Comparison of ENCODE assay signal across 8 mouse cellular contexts in genomic region chr9:78521689-78522088, GRCm38 (mm10). TPM values are rescaled to one million over a fixed set of nuclear protein-coding genes. Genes with fewer than 3 reads are reported as not detected.
DNase-seq lines count a peak whose midpoint lies in the region; ATAC-seq and TF ChIP-seq lines count a peak whose summit lies in the region.

No protein-coding gene starts in this region.

- H3K4me2 ChIP-seq in heart, embryonic 13.5 days: peak overlapping the region; percentile 83

- peak; percentile 44 for TF ChIP-seq CTCF in gastrocnemius, adult 2 months (IDR thresholded peaks at IDR 0.05)
- TF ChIP-seq CTCF in bone marrow, adult 2 months (IDR thresholded peaks at IDR 0.05; ENCODE audit: control insufficient read depth, insufficient read depth, low read length): peak; percentile 36

- H3K4me3 ChIP-seq in gastrocnemius, adult 2 months: peak overlapping the region; percentile 61
- peak overlapping the region; percentile 3 for H3K4me3 ChIP-seq in bone marrow, adult 2 months (replicated peaks; ENCODE audit: control insufficient read depth, low read depth, low read length)
- H3K4me3 ChIP-seq in heart, embryonic 13.5 days: peak overlapping the region; percentile 56
- peak overlapping the region; percentile 65 for H3K4me3 ChIP-seq in megakaryocyte, embryonic 14.5 days (replicated peaks)

- H3K9me3 ChIP-seq in heart, embryonic 13.5 days: no peaks in the 10 kb centered on the region
- H3K9me3 ChIP-seq in megakaryocyte, embryonic 14.5 days: peaks cover 3% of the 10 kb centered on the region; the same call in 1 of the 2 replicates

- ATAC-seq in heart, embryonic 13.5 days (ENCODE audit: extremely low read depth, insufficient number of reproducible peaks, low FRiP score, low TSS enrichment): no peak

- intact Hi-C loops in gastrocnemius, adult 2 months (cut with DNase I): no loop called here

- TF ChIP-seq POLR2A in bone marrow, adult 2 months (IDR thresholded peaks at IDR 0.05; ENCODE audit: borderline replicate concordance, control insufficient read depth, low read depth, low read length): no peak

- WGBS in bone marrow, adult 2 months: 13% methylated on average over 14 of the region's 14 CpGs
- WGBS in heart, embryonic 13.5 days: 30% methylated on average over 14 of the region's 14 CpGs

- H3K9ac ChIP-seq in heart, embryonic 13.5 days: peak overlapping the region; percentile 80

- peak; percentile 24 for DNase-seq in gastrocnemius, adult 2 months
- DNase-seq in gastrocnemius, postnatal 25 days: no peak
- DNase-seq in kidney, postnatal 25 days: peak; percentile 27 to 45
- peak; percentile 68 for DNase-seq in splenic B cell, adult 2 months (ENCODE audit: low read depth, low spot score)
- no peak for DNase-seq in gastrocnemius, postnatal 10 days

- H3K27ac ChIP-seq in gastrocnemius, adult 2 months: no peak overlapping the region
- H3K27ac ChIP-seq in bone marrow, adult 2 months (ENCODE audit: control insufficient read depth, insufficient read depth, low read depth, low read length, poor library complexity): no peak overlapping the region
- peak overlapping the region; percentile 83; the same call in 1 of the 2 replicates for H3K27ac ChIP-seq in heart, embryonic 13.5 days (replicated peaks)

- H3K36me3 ChIP-seq in heart, embryonic 13.5 days: peaks cover 5% of the 10 kb centered on the region; the same call in 1 of the 2 replicates
- no peaks in the 10 kb centered on the region for H3K36me3 ChIP-seq in megakaryocyte, embryonic 14.5 days (replicated peaks; ENCODE audit: low read length)
- no peaks in the 10 kb centered on the region for H3K36me3 ChIP-seq in splenic B cell, adult 2 months (ENCODE audit: control insufficient read depth, insufficient read depth, low read length, poor library complexity, severe bottlenecking)

- peaks cover 2% of the 10 kb centered on the region; the same call in 1 of the 2 replicates for H3K4me1 ChIP-seq in bone marrow, adult 2 months (ENCODE audit: control insufficient read depth, insufficient read depth, low read length)
- H3K4me1 ChIP-seq in heart, embryonic 13.5 days: peaks cover 29% of the 10 kb centered on the region
- H3K4me1 ChIP-seq in megakaryocyte, embryonic 14.5 days: peaks cover 21% of the 10 kb centered on the region

- no peaks in the 10 kb centered on the region for H3K27me3 ChIP-seq in heart, embryonic 13.5 days (replicated peaks)
- peaks cover 32% of the 10 kb centered on the region for H3K27me3 ChIP-seq in megakaryocyte, embryonic 14.5 days (replicated peaks)
- no peaks in the 10 kb centered on the region for H3K27me3 ChIP-seq in splenic B cell, adult 2 months (ENCODE audit: control insufficient read depth, insufficient read depth, low read length, poor library complexity, severe bottlenecking)

RNA-seq across cellular contexts. Expression of gene Eef1a1, which starts 32.7 kb away (rescaled TPM):
- total RNA-seq in gastrocnemius, adult 2 months (2021): 100 to 1,000 TPM; 390 to 557 TPM
- 100 to 1,000 TPM; 488 to 752 TPM for total RNA-seq in gastrocnemius, postnatal 25 days (2021)
- 2,479 and 3,710 TPM in 2 replicates for polyA plus RNA-seq in bone marrow, adult 2 months (2011; ENCODE audit: insufficient read depth, insufficient read length, low replicate concordance, missing spikeins)
- polyA plus RNA-seq in heart, embryonic 13.5 days (2015; fragmentation: Nextera tagmentation; extraction: Ambion mirVana): 3,078 and 3,363 TPM in 2 replicates
- 154 and 597 TPM in 2 replicates for polyA plus RNA-seq in megakaryocyte, embryonic 14.5 days (2012; ENCODE audit: insufficient read depth, low replicate concordance)
- total RNA-seq in gastrocnemius, postnatal 10 days (2021): 1,000 to 10,000 TPM; 2,370 to 3,141 TPM

Comparison
In these comparisons a context has a peak if more than half of its experiments do, and no peak if none do; other contexts are left out.
1. DNase-seq: peak in gastrocnemius, adult 2 months (single experiment), kidney, postnatal 25 days (2 of 2) and splenic B cell, adult 2 months (single experiment); none in gastrocnemius, postnatal 25 days (single experiment) and gastrocnemius, postnatal 10 days (single experiment).
2. H3K4me3 ChIP-seq: peak in every context shown above with its lines; median percentile 65 in megakaryocyte, embryonic 14.5 days; 61 in gastrocnemius, adult 2 months; 56 in heart, embryonic 13.5 days; 3 in bone marrow, adult 2 months.